Mouse (Mus musculus) thymus, adult 2 months (tissue): ENCODE results near the gene Dync1i1.

Experiments used
- CTCF ChIP-seq: fragments of 200-500 bp; IDR thresholded peaks from 2 replicates; pipeline ENCODE4 v1.5.1; 2012; ENCODE audit warnings: mild to moderate bottlenecking, control low read depth, low read length, moderate library complexity, borderline replicate concordance; ENCODE audit not compliant: control insufficient read depth, poor library complexity, insufficient read depth; ENCODE audit errors: extremely low read depth
- POLR2A ChIP-seq: fragments of 200-500 bp; IDR thresholded peaks from 2 replicates; pipeline ENCODE4 v1.6.1; 2012; ENCODE audit warnings: mild to moderate bottlenecking, low read length, control low read depth, moderate library complexity; ENCODE audit not compliant: control insufficient read depth, poor library complexity, insufficient read depth; ENCODE audit errors: extremely low read depth

DNA sequence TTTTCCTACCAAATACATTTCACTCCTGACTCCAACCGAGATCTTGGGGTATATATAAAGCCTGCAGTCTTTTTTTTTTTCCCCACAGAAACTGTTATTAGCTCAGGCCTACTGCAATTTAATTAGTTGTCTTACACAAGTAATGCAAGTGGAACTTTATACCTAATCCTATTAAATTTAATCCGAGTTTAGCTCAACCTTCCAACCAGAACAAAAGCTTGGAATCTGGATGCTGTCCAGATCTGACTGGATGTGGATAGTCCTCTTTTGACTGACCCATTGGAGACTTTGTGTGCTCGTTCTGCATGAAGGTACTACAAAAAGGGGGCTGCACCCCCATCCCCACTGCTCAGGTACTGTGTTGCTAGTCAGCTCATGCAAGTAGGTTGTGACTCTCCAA lies 328.5 kb downstream of the Dync1i1 start:
- TF ChIP-seq POLR2A (no peak), CTCF (no peak)
